Mouse (Mus musculus): Measurements from ENCODE around the gene Stk24.
A peak's percentile ranks its signal among the peaks of the same experiment; 100 is the strongest.

Stk24 gene

DNA sequence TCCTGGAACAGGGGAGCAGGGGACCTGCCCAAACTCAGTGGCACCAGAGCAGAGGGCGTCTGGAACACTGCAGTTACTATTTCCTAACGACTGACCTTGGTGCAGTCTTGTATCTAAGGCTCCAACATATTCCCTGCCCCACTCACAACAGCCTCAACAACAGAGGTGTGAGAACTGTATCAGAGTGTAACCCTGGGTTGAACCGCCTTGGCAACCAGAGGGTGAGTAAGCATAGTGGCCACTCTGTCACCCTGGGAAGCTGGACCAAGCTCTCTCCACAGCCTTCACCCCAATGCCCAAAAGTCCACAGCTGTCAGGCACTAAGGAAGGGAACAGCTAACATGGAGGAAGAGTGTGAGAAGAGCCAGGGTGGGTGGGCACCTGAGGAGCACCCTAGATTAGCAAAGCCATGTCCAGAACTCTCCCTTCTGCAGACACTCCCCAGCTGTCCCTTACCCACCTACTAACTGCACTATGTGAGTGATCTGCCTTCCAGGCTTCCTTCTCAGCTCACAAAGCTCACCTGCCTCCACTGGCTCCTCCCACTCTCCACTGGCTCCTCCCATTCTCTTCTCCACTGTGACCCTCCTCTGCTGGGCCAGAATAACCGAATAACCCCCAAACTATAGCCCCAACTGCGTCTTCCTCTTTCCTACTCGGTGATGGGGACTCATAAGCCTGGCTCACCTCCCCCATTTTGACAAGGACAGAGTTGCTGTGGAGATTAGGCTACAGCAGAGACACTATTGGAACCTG, 69.3 kb downstream of the Stk24 start:
- DNase-seq: no peak

DNA sequence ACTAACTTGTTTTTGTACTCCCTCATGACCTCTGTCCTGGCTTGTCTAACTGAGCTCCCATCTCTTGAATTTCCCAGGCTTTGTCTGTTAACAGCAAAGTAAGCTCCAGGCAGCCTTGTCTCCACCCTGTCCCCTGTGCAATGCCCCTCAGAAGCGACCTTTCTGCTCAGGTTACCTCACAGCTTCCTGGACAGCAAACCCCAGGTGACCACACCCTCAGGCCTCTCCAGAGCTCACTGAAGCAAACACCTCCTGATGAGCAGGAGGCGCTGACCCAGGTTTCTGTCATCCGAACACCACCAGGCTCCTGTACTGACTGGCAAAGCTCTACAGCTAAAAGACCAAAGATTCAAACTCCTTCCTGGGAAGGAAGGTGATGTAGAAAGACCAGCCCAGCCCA, 69.9 kb downstream of the Stk24 start:
- DNase-seq: no peak

DNA sequence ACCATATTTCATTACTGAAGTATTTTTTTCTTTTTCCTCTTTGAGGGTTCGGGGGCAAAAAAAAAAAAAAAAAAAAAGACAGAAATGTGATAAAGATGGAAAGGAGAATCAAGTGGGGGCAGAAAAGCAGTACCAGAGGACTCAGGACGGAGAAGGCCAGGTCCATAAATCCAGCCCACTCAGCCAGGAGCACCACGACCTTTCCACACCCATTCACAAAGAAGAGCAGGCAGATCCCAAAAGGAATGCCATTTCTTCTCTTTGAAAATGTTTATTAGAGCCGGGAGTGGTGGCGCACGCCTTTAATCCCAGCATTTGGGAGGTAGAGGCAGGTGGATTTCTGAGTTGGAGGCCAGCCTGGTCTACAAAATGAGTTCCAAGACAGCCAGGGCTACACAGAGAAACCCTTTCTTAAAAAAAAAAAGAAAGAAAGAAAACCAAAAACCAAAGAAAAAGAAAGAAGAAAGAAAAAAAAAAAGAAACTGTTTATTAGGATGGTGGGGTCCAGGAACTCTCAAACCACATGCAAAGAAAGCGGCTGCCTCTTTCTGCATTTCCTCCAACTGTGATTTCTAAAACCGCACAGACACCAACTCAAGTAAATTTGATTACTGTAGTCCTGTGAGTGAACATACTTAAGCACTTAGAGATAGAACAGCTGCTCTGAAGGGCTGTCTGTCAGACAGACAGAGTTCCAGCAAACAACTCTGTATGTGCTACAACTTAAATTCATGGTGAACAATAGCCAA, 74.3 kb downstream of the Stk24 start:
- no peak for DNase-seq

DNA sequence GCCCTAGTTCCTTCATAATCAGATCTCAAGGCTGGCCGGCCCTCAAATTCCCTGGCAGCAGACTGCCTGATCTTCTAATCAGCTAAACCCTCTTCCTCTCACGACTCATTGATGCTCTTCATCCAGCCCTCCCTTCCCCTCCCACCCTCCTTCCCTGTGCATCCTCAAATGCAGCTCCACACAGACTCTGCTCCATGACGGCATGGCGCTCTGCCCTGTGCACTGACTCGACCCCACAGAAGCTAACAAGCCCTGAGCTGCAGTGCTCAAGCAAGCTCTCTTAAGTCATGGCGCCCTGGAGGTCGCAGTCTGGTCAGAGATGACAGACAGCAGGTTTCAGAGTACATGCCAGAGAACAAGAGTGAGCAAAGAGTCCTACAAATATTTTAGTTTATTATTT, 75.3 kb downstream of the Stk24 start:
- DNase-seq: no peak

DNA sequence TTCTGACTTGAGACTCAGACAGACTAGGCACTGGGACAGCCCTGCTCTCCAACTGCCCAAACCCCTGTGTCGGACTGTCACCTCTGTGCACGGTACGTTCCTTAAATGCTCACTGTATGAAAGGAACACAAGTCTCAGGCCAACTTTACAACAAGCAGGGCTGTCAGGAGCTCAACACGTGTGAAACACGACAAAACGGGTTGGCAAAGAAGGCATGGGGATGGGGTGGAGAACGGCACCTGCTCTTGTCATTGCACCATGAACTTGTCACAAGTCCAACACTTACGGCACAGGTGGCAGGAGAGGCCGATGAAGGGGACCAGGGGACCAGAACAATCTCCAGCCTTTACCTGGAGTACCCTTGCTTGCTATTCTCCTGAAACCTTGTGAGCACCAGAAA, 80.7 kb downstream of the Stk24 start:
- no peak for DNase-seq

DNA sequence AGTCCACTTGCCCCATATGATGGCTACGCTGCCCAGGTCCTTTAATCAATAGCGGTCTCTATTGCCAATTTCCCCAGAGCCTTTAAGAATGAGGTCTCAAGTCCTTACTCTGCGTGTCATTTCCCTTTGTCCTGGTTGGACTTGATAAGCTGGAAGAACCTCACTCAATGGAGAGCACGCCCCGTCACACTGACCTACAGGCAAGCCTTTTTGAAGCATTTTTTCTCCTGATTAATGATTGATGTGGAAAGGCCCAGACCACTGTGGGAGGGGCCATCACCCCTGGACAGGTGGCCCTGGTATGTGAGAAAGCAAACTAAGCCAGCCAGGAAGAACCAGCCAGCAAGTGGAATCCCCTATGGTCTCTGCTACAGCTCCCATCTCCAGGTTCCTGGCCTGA, 81.3 kb downstream of the Stk24 start:
- DNase-seq: no peak

DNA sequence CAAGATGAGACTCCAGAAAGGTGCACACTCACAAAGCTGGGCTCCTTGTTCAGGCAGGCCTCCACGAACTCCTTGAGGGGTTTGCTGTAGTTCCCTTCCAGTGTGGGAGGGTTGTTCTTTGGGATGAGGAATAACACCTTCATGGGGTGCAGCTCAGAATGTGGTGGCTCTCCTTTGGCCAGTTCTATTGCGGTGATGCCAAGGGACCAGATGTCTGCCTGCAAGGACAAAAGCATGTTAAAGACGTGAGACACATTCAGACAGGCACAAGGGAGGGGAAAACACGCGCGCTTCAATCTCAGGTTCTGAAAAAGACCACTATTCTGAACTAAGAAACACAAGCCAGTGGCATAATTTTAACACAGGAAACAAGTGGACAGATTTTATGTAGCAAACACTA, 82.7 kb downstream of the Stk24 start:
- DNase-seq: no peak

DNA sequence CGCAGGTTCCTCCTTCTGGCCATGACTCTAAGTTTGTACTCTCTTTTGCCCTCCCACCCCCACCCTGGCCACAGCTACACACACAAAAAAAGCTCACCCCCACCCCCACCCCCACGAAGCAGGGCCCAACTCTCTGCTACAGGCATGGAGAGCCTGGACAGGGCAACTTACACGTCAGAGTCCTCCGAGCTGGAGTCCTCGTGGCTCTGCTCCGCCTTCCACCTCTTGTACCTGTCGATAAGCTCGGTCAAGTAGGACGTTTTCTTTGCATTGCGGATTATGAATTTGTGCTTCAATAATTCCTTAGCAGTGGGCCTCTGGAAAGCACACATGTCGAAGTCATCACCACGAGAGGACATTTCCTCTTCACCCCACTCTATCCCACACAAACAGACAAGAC, 85.3 kb downstream of the Stk24 start:
- no peak for DNase-seq

DNA sequence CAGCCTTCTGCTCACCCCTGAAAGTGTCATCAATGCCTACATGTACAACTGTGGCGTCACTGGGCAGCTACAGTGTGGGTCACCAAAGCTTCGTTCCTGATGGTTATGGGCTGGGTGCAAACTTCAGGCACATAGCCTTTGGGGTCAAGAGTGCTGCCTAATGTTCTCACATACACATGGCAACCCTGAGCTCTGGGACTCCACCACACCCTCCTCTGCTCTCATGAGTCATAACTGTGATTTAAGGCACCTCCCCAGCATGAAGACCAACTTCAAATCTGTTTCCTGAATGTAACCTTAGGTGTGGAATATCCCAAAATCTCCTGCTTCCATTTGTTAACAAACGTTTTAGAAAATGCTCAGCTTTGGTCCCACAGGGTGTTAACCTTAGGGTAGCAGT, 87.4 kb downstream of the Stk24 start:
- DNase-seq: no peak

DNA sequence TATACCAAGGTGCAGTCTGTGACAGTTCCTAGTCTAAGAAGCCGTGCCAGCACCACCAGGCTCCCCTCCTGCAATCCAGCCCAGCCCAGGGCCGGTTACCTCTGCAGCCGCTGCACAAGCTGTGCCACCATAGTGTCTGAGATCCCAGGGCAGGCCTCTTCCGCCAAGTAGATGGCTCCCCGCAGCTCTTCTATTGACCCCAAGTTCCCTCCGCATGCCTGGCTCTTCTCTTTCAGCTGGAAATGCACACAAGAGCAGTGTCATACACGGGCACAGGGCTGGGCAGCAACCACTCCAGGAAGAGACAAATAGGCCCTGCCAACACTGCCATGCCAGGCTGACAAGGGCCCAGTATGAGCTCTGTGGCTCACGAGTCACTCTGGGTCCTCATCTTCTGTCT, 87.9 kb downstream of the Stk24 start:
- no peak for DNase-seq

DNA sequence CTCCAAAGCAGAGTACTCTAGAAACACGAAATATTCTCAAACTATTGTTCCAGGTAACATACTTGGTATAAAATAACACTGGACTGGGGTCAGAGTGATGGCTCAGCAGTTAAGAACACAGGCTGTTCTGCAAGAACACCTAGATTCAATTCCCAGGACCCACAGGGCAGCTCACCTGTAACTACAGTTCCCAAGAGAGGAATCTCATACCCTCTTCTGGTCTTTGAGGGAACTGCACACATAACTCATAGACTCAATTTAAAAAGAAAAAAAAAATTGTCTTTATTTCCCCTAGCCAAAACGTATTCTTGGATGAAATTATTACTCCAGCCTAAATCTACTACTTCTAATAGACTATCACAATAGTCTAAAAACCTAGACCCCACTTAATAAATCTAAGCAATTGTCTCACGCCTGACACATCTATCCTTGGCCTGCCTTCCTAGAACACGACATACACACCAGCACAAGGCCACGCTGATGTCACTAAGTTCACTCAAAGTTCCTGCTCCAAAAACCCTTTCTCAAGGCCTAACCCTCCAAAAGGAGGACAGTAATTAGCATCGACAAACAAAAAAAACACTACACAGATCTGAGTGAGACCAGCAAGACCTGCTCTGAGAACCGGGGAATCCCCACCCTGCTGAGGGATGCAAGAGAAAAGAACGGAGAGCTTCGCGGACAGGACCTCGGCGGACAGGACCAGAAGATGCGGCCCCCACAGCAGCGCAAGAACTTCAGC, 94.3 kb downstream of the Stk24 start:
- DNase-seq: no peak

DNA sequence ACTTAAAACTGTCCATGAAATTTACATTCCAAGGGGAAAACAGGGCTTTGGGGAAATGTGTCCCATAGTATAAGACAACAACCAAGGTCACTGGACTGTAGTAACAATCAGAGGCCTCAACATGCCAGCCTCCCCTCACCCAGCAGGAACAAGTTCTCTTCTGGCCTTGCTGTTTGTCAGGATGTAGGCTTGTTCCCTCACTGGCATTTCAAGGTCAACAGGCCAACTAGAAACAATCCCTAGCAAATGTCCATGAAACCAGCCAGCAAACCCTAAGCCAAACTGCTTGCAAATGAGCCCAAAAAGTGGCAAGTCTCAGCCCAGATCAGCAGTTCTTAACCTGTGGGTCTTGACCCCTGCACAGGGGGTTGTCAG, 98.5 kb downstream of the Stk24 start:
- DNase-seq: no peak

DNA sequence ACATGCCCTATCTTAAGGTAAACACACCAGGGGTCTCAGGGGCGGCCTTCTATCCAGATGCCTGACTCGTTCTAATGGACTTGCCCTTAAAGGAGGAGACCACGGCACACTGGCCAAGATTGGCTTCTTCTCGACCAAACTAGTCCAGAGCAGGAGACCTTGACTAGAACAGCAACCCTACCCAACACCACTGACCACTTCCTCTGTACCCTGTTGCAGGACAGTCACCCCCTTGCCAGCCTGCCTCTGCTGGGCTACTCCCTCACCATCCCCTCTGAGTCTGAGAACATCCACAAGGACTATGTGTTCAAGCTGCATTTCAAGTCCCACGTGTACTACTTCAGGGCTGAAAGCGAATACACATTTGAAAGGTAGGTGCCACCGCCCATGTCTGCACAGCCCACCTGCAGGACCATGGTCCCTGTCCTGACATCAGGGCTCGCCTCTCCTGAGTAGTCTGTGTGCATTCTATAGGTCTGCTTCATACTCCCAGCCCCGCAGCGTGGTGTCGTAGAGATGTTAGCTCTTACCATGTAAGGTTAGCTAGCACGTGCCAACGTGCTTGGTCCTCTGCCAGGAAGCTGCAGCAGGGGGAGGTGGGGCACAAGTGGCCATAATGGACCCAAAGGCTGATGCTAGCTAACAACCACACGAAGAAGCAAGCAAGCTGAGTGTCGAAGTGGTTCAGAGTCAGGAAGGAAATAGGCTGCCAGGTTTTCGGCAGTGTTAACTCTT, 99.0 kb downstream of the Stk24 start:
- DNase-seq: no peak

DNA sequence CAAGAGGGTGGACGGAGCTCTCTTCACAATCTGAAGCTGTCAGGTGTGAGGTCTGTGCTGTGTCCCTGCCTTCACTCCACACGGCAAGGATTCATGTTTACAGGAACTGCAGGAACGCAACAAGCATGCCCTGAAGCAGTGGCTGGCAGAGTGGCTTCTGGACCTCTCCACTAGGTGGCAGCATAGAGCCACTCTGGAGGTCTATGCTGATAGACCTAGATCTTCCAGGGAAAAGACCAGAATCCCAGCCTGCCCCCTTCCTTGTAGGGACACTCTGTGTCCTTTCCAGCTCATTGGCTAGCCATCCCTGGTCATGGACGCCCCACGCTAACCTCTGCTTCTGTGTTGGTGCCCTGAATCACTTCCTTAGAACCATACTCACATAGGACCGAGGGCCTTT, 100.7 kb downstream of the Stk24 start:
- peak; percentile 79 for DNase-seq

DNA sequence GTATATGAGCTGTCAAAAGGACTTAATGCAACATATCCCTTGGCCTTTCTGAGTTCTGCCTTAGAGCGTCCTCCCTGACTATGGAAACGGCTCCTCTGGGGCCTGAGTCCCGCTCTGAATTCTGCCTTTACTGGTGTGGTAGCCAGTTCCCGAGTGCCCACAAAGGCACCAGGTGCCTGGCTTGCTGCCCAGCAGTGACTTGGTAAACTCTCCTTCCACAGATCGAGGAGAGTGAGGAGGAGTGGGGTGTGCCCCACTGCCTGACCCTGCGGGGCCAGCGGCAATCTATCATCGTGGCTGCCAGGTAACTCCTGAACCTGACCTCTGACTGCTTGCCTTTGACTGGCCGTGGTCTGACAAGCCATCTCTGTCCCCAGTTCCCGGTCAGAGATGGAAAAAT, 103.8 kb downstream of the Stk24 start:
- DNase-seq: no peak

DNA sequence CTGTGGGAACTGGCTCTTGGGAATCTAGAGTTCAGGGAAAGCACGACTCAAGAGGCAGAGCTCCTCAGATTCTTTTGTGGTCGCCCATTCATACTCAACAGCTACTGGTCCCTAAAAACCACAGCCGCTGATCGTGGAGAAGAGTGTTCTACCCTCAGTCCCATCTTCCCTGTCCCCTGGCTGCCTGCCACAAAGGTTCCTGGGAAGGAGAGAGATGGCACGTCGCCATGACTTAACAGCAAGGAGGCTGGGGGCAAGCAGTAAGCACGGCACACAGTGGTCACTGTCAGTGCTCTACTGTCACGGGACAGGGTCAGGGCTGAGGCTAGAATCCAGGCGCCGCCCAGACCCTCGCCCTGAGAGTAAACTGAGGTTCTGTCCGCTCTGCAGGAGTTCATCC, 104.8 kb downstream of the Stk24 start:
- no peak for DNase-seq

DNA sequence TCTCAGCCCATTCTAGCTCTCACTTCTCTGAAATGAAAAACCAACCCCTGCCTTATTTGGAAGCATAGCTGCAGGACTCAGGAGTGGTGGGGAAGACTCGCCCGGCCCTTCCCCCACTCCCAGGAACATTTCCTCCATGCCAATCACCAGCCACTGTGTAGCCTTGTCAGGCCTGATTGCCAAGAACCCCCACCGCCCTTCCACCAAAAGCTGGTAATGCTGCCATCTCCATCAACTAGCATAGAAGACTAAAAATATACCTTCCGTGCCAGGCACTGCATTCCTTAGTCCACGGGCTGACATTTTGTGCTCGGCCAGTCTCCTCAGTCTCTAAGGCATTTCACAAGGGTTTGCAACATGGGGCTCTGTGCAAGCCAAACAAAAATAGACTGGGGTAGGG, 109.3 kb downstream of the Stk24 start:
- no peak for DNase-seq

DNA sequence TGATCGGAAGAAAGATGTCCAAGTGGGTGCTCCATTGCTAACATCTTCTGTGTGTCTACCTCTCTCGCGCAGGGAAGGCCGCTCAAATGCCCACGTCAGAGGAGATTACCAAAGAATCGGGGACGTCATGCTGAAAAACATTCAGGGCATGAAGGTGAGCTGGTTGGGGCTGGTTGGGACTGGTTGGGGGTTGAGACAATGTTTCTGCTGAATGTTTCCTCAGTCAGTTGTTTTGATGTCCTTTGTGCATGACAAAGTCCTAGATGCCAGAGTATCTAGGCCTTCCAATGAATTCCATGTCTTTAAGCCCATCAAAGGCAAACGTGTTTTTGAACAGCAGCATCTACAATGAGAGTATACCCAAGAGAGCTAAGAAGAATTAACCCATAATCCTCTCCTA, 112.0 kb downstream of the Stk24 start:
- DNase-seq: no peak

DNA sequence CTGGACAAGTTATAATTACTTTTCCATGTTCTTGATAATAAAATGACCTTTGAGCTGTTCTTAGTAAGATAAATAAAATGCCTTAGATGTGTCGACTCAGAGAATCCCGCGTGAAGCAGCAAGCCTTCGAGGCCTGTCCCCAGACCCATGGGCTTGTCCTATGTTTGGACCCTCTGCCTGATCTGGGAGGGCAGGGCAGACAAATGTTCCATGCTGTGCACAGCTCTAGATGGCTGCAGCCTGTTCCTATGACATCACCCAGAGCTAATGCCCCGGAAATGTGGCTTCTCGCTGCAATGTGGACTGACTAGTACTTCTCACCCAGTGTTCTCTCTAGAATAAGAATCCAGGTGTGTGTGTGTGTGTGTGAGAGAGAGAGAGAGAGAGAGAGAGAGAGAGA, 115.4 kb downstream of the Stk24 start:
- no peak for DNase-seq

DNA sequence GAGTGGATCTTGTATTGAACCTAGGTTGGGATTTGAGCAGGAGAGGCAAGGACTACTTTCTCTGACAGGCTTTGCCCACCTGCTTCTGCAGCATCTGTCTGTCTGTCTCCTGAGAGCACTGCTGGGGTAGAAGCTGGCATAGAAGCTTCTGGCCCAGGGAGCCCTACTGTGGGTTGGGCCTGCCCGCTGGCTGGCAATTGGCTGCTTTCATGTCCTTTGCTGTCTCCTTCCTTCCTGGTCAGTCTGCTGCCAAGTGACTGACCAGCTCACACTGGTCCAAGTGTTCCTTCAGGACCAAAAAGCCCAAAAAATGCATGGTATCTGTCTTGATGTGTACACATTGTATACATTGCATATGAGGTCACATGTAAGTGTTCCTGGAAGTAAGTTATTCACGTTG, 115.9 kb downstream of the Stk24 start:
- no peak for DNase-seq

DNA sequence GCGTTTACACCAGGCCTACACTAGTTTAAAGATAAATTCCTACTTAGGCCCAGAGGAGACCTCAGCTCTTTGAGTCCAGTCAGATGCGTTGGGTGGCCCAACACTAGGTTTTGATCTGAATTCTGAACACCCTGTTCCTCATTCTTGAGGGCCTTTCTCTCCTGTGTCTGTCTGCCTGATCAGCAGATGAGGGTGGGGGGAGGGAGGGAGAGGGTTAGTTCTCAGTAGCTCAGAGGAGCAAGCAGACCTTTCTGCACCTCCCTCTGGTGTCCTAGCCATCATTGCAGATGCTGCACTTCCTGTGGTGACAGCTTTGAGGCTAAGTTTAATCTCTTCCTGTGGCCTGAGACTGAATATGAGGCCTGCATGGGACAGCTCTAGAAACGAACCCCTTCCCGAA, 117.2 kb downstream of the Stk24 start:
- DNase-seq: no peak

DNA sequence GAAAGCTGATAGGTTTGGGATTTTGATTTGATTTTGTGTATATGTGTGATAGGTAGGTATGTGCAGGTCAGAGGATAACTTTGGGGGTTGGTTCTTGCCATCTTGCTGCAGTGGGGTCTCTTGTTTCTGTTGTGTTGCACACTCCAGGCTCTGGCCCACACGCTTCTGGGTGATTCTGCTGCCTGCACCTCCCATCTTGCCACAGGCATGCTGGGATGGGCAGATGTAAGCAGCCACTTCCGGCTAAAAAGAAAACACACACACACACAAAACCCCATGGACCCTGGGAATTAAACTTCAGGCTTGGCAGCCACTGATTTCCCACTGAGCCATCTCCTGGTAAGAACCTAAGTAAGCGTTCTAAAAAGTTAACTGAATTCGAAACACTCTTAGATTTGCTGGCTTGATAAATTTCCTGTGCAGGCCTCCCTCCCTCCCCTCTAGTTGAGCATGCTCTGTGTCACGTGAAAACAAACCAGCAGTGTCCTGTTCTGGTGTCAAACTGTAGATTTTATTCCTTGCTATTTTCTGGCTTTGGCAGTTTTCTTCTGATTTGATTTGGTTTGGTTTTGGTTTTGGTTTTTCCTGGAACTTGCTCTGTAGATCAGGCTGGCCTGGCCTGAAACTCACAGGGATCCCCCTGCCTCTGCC, 118.5 kb downstream of the Stk24 start:
- DNase-seq: no peak

DNA sequence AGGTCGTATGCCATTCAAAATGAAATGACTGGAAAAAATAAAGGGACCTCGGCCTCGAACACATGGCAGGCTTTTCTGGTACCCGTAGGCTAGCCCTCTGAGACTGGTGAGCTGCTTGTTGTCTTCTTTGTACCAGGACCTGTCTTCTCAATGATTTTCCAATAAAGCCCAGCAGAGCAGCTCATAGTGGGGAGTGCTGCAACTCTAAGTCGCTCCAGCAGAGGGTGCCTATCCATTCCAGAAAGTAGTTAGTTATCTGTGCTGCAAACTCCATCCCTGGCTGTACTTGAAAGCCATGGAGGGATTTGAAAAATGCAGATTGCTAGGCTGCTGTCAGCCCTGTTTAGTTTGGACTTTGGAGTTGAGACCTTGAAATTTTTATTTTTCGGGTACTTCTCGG, 120.0 kb downstream of the Stk24 start:
- DNase-seq: peak; percentile 34

All from cerebellum, adult 9-10 months (tissue).